Mouse (Mus musculus) spleen, postnatal 4 days (tissue): Measurements from ENCODE around the gene A330070K13Rik.

ENCODE experiments used
- DNase-seq, 2 experiments: peaks; one replicate each; pipeline ENCODE4 v3.0.0; 2022; ENCODE audit warnings: low spot score in 2 of 2

The A330070K13Rik gene

DNA sequence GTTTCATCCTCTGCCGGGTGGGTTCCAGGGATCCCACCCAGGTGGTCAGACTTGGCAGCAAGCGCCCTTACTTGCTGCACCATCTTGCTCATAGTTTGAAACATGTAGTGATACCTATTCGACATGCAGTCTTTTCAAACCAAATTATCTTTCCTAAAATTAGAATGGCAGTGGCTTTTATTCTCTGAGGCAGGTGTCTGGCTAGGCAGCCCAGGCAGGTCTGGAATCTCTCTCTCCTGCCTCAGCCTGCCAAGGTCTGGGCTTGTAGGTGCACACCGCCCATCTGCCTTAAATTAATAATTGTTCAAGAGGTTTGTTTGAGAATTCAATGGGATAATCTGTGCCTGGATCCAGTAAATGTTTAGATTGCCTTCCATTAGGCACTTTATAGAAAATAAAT lies 53.6 kb downstream of the A330070K13Rik start:
- no peak for DNase-seq

DNA sequence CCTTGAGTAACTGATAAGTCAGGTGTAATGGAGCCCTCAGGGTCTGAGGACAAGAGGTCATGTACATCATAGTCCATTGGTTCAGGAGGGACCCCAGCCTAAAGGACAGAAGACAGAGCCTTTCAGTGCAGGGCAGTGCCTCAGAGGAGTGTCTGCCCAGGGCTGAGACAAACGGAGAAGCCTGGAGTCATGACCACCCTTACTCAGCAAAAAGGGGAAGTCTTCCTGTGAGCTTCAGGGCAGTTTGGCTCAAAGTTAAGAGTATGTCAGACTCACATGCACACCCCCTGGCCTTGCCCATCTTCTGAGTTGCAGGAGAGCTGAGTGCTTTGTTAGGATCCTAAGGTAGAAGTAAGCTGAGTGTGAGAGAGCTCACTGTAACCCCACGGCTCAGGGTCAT lies 54.5 kb downstream of the A330070K13Rik start:
- no peak for DNase-seq
